Mouse (Mus musculus) myocyte (in vitro differentiated cells): Measurements from ENCODE around the gene Adam10.

Experiments used
- E2F4 ChIP-seq: IDR thresholded peaks from one replicate; pipeline ENCODE4 v1.6.1; 2011; ENCODE audit warnings: mild to moderate bottlenecking, control low read depth, moderate library complexity; ENCODE audit not compliant: insufficient read depth
- MAX ChIP-seq: IDR thresholded peaks from one replicate; pipeline ENCODE4 v1.6.1; 2011; ENCODE audit warnings: low read depth, mild to moderate bottlenecking, control low read depth
- MYOD1 ChIP-seq, 3 experiments: IDR thresholded peaks; one replicate each; pipeline ENCODE4 v1.6.1; 2011; ENCODE audit warnings: control low read depth in 2 of 3, low read depth in 2 of 3, mild to moderate bottlenecking in 2 of 3, moderate library complexity in 1 of 3; ENCODE audit not compliant: insufficient read length in 2 of 3, control insufficient read depth in 1 of 3
- POLR2A ChIP-seq: IDR thresholded peaks from one replicate; pipeline ENCODE4 v1.6.1; 2011; ENCODE audit warnings: low read depth, mild to moderate bottlenecking, control low read depth, moderate library complexity; ENCODE audit not compliant: insufficient read length
- POLR2AphosphoS2 ChIP-seq: IDR thresholded peaks from one replicate; pipeline ENCODE4 v1.6.1; 2011; ENCODE audit warnings: low read depth, control low read depth; ENCODE audit not compliant: insufficient read length
- TCF12 ChIP-seq: IDR thresholded peaks from one replicate; pipeline ENCODE4 v1.6.1; 2011; ENCODE audit warnings: mild to moderate bottlenecking, control low read depth; ENCODE audit not compliant: poor library complexity, insufficient read depth, severe bottlenecking
- USF1 ChIP-seq: IDR thresholded peaks from one replicate; pipeline ENCODE4 v1.6.1; 2011; ENCODE audit warnings: low read depth, mild to moderate bottlenecking, control low read depth, moderate library complexity

GRCm38 (mm10) chr9:70782191-70782590, 103.4 kb downstream of the Adam10 start:
- TF ChIP-seq POLR2AphosphoS2 = no peak
- TF ChIP-seq E2F4 = no peak
- no peak for TF ChIP-seq POLR2A
- TF ChIP-seq USF1 = no peak
- TF ChIP-seq TCF12 = no peak
- TF ChIP-seq MYOD1 (IDR thresholded peaks at IDR 0.05; ENCODE audit: control insufficient read depth in 1 of 3, insufficient read length in 2 of 3, low read depth in 2 of 3) = no peak
- no peak for TF ChIP-seq MAX
